Mouse (Mus musculus) thymus, adult 2 months (tissue): ENCODE data around the gene Gm11096. TPM values are rescaled to one million over a fixed set of nuclear protein-coding genes. Genes with fewer than 3 reads are reported as not detected.

Source experiments
- DNase-seq: peaks from one replicate; pipeline ENCODE4 v3.0.0; 2021
- H3K27ac ChIP-seq: fragments of 200-500 bp; 2 replicates; pipeline ENCODE4 v1.5.1; 2012; ENCODE audit warnings: low read length, control low read depth; ENCODE audit not compliant: control insufficient read depth, insufficient read depth
- H3K27me3 ChIP-seq: fragments of 200-500 bp; 2 replicates; pipeline ENCODE4 v1.6.1; 2012; ENCODE audit warnings: mild to moderate bottlenecking, low read length, moderate library complexity, mixed read lengths; ENCODE audit not compliant: control insufficient read depth, insufficient read depth
- H3K36me3 ChIP-seq: fragments of 200-500 bp; 2 replicates; pipeline ENCODE4 v1.6.1; 2012; ENCODE audit warnings: mild to moderate bottlenecking, low read length, moderate library complexity; ENCODE audit not compliant: control insufficient read depth, insufficient read depth
- H3K4me1 ChIP-seq: fragments of 200-500 bp; replicated peaks from 2 replicates; pipeline ENCODE4 v1.6.1; 2012; ENCODE audit warnings: low read length; ENCODE audit not compliant: control insufficient read depth, insufficient read depth
- H3K4me3 ChIP-seq: fragments of 200-500 bp; 2 replicates; pipeline ENCODE4 v1.5.1; 2012; ENCODE audit warnings: mild to moderate bottlenecking, low read length, control low read depth, moderate library complexity; ENCODE audit not compliant: control insufficient read depth, insufficient read depth
- CTCF ChIP-seq: fragments of 200-500 bp; IDR thresholded peaks from 2 replicates; pipeline ENCODE4 v1.5.1; 2012; ENCODE audit warnings: mild to moderate bottlenecking, control low read depth, low read length, moderate library complexity, borderline replicate concordance; ENCODE audit not compliant: control insufficient read depth, poor library complexity, insufficient read depth; ENCODE audit errors: extremely low read depth
- POLR2A ChIP-seq: fragments of 200-500 bp; IDR thresholded peaks from 2 replicates; pipeline ENCODE4 v1.6.1; 2012; ENCODE audit warnings: mild to moderate bottlenecking, low read length, control low read depth, moderate library complexity; ENCODE audit not compliant: control insufficient read depth, poor library complexity, insufficient read depth; ENCODE audit errors: extremely low read depth
- WGBS: fragments of 180-500 bp; shearing (Covaris S2); methylation state at CpG from one replicate; pipeline ENCODE4 v1.1.7; 2018; 5-methylcytosine and 5-hydroxymethylcytosine counted together
- polyA plus RNA-seq: library from polyadenylated mRNA; depleted of rRNA; stranded (reverse); fragments of >200 nt; gene quantifications from 2 replicates; pipeline ENCODE4 v1.2.3, GENCODE M21; 2012; rRNA removed

Gm11096 gene
- not detected in 2 replicates for polyA plus RNA-seq

GRCm38 (mm10) chr17:81441463-81441862 is at the start of gene Gm11096:
Gene Gm11096, plus strand, starts transcription at chr17:81441763.
- DNase-seq, result no peak
- Histone ChIP-seq H3K27me3 (no peaks in the 10 kb centered on the region), H3K4me1 (no peaks in the 10 kb centered on the region), H3K27ac (no peak within 1 kb of the TSS), H3K4me3 (no peak within 1 kb of the TSS), H3K36me3 (no peaks in the 10 kb centered on the region)
- no peak for TF ChIP-seq CTCF

GRCm38 (mm10) chr17:81393040-81393439 is 48.5 kb upstream of the Gm11096 start:
- DNase-seq, result no peak
- no peak for TF ChIP-seq POLR2A
- H3K27ac ChIP-seq, result no peak overlapping the region
- no peaks in the 10 kb centered on the region for H3K27me3 ChIP-seq
- H3K4me1 ChIP-seq, result no peaks in the 10 kb centered on the region
- no peaks in the 10 kb centered on the region for H3K36me3 ChIP-seq
- whole genome bisulfite sequencing, result 75% methylated on average over 4 of the region's 4 CpGs
- no peak overlapping the region for H3K4me3 ChIP-seq

GRCm38 (mm10) chr17:81394124-81394523 is 47.4 kb upstream of the Gm11096 start:
- Histone ChIP-seq H3K36me3 (no peaks in the 10 kb centered on the region), H3K4me1 (no peaks in the 10 kb centered on the region), H3K27ac (no peak overlapping the region), H3K4me3 (no peak overlapping the region), H3K27me3 (no peaks in the 10 kb centered on the region)
- WGBS, result 93% methylated on average over 2 of the region's 2 CpGs
- no peak for DNase-seq
- TF ChIP-seq POLR2A (no peak), CTCF (no peak)

- Histone ChIP-seq H3K4me1 (no peaks in the 10 kb centered on the region), H3K27me3 (no peaks in the 10 kb centered on the region), H3K27ac (no peak overlapping the region), H3K36me3 (no peaks in the 10 kb centered on the region), H3K4me3 (no peak overlapping the region)
- 83% methylated on average over 1 of the region's 1 CpGs for WGBS
- no peak for DNase-seq
- TF ChIP-seq POLR2A, result no peak
- TF ChIP-seq CTCF, result no peak
Measured at GRCm38 (mm10) chr17:81397434-81397833, 44.1 kb upstream of the Gm11096 start.

- WGBS, result 94% methylated on average over 5 of the region's 5 CpGs
- no peak overlapping the region for H3K27ac ChIP-seq
Measured at GRCm38 (mm10) chr17:81400377-81400776, 41.2 kb upstream of the Gm11096 start.

GRCm38 (mm10) chr17:81402636-81403035 is 38.9 kb upstream of the Gm11096 start:
- Histone ChIP-seq H3K36me3 (no peaks in the 10 kb centered on the region), H3K4me1 (no peaks in the 10 kb centered on the region), H3K27me3 (no peaks in the 10 kb centered on the region), H3K4me3 (no peak overlapping the region), H3K27ac (no peak overlapping the region)
- no peak for TF ChIP-seq CTCF
- TF ChIP-seq POLR2A, result no peak
- no peak for DNase-seq
- WGBS, result 81% methylated on average over 2 of the region's 2 CpGs

More at GRCm38 (mm10) chr17:81400377-81400776, 41.2 kb upstream of the Gm11096 start:
- no peak for DNase-seq
- Histone ChIP-seq H3K36me3 (no peaks in the 10 kb centered on the region), H3K4me3 (no peak overlapping the region), H3K27me3 (no peaks in the 10 kb centered on the region), H3K4me1 (no peaks in the 10 kb centered on the region)
- no peak for TF ChIP-seq CTCF
- TF ChIP-seq POLR2A, result no peak

GRCm38 (mm10) chr17:81403121-81403520 is 38.4 kb upstream of the Gm11096 start:
- WGBS, result 95% methylated on average over 4 of the region's 4 CpGs
- DNase-seq, result no peak
- Histone ChIP-seq H3K36me3 (no peaks in the 10 kb centered on the region), H3K27me3 (no peaks in the 10 kb centered on the region), H3K4me3 (no peak overlapping the region), H3K27ac (no peak overlapping the region), H3K4me1 (no peaks in the 10 kb centered on the region)
- no peak for TF ChIP-seq CTCF
- TF ChIP-seq POLR2A, result no peak

- 87% methylated on average over 4 of the region's 4 CpGs for WGBS
- no peak overlapping the region for H3K4me3 ChIP-seq
- TF ChIP-seq CTCF (no peak), POLR2A (no peak)
- no peaks in the 10 kb centered on the region for H3K4me1 ChIP-seq
- H3K27ac ChIP-seq, result no peak overlapping the region
- H3K27me3 ChIP-seq, result no peaks in the 10 kb centered on the region
- no peak for DNase-seq
- no peaks in the 10 kb centered on the region for H3K36me3 ChIP-seq
Measured at GRCm38 (mm10) chr17:81404225-81404624, 37.3 kb upstream of the Gm11096 start.
